Mouse (Mus musculus): ENCODE measurements around the gene Nexn.

- TF ChIP-seq CTCF (IDR thresholded peaks at IDR 0.05; ENCODE audit: borderline replicate concordance, insufficient read depth, low read depth, low read length) (no peak), POLR2A (IDR thresholded peaks at IDR 0.05; ENCODE audit: borderline replicate concordance, insufficient read depth, low read length) (no peak)
Observed at GRCm38 (mm10) chr3:152287810-152288209, 21.7 kb upstream of the Nexn start.
